Comparison of ENCODE assay signal across 18 mouse cellular contexts in genomic region chr2:90823781-90824180, GRCm38 (mm10). TPM values are rescaled to one million over a fixed set of nuclear protein-coding genes. Genes with fewer than 3 reads are reported as not detected.
A peak's percentile ranks its signal among the peaks of the same experiment; 100 is the strongest.
DNase-seq lines count a peak whose midpoint lies in the region; ATAC-seq and TF ChIP-seq lines count a peak whose summit lies in the region.
"Had no signal": no experiment of that assay in that cellular context is flagged by ENCODE, and none has a peak within 500 bp of the region (broad histone marks: within the 10 kb centered on the region; RNA-seq: fewer than 3 reads in every experiment).

No protein-coding gene starts in this region.

- H3K4me3 ChIP-seq in ES-E14 (ENCODE audit: insufficient read depth in 1 of 2, low read depth in 1 of 2, low read length in 2 of 2, poor library complexity in 1 of 2, severe bottlenecking in 1 of 2), result no peak overlapping the region
- no peak overlapping the region for H3K4me3 ChIP-seq in intestine, embryonic 15.5 days (replicated peaks)
- H3K4me3 ChIP-seq: limb, embryonic 13.5 days; megakaryocyte, embryonic 14.5 days; myocyte had no signal

- no peak for ATAC-seq in intestine, embryonic 15.5 days

- no peak overlapping the region for H3K4me2 ChIP-seq in intestine, embryonic 15.5 days (replicated peaks)
- H3K4me2 ChIP-seq: heart, embryonic 11.5 days; limb, embryonic 13.5 days had no signal

- in situ Hi-C loops in ES-E14 (cut with MboI; ENCODE audit: low sequenced_read_pairs in 2 of 2, unreplicated experiment in 2 of 2), result no loop called here

- H3K27me3 ChIP-seq in intestine, embryonic 15.5 days (replicated peaks), result no peaks in the 10 kb centered on the region
- H3K27me3 ChIP-seq: limb, embryonic 13.5 days had no signal

- no peaks in the 10 kb centered on the region for H3K9me3 ChIP-seq in ES-E14 (ENCODE audit: control insufficient read depth, insufficient read depth, low read depth, low read length)
- no peaks in the 10 kb centered on the region for H3K9me3 ChIP-seq in intestine, embryonic 15.5 days
- H3K9me3 ChIP-seq: limb, embryonic 13.5 days; megakaryocyte, embryonic 14.5 days had no signal

- no peaks in the 10 kb centered on the region for H3K36me3 ChIP-seq in ES-E14 (ENCODE audit: control insufficient read depth, insufficient read depth, low read length, poor library complexity, severe bottlenecking)
- H3K36me3 ChIP-seq in intestine, embryonic 15.5 days, result no peaks in the 10 kb centered on the region
- H3K36me3 ChIP-seq: limb, embryonic 13.5 days had no signal

- H3K9ac ChIP-seq in ES-E14 (ENCODE audit: insufficient read depth, low read depth, low read length, poor library complexity, severe bottlenecking), result no peak overlapping the region
- H3K9ac ChIP-seq in intestine, embryonic 15.5 days, result no peak overlapping the region
- H3K9ac ChIP-seq: limb, embryonic 13.5 days had no signal

- DNase-seq in heart, adult 11 months, result peak; percentile 36
- DNase-seq in heart, postnatal 4 days, result no peak
- DNase-seq in ES-E14 (ENCODE audit: low read depth, low spot score), result no peak
- DNase-seq in cerebellum, adult 11-12 months, result peak; percentile 98
- peak; percentile 65 for DNase-seq in layer of hippocampus, adult 11-12 months (ENCODE audit: low spot score)
- no peak for DNase-seq in spleen, postnatal 36 days (ENCODE audit: low spot score in 2 of 2)
- no peak for DNase-seq in urinary bladder, postnatal 36 days (ENCODE audit: low spot score in 2 of 2)
- DNase-seq: adrenal gland, adult 2 months; gastrocnemius, postnatal 10 days; kidney, postnatal 25 days; lung, adult 2 months had no signal

- WGBS in intestine, embryonic 15.5 days, result 87% methylated on average over 6 of the region's 6 CpGs

- H3K4me1 ChIP-seq in ES-E14 (ENCODE audit: control insufficient read depth in 2 of 2, insufficient read depth in 2 of 2, low read length in 2 of 2, poor library complexity in 1 of 2), result peaks cover 0 to 10% of the 10 kb centered on the region in 2 experiments; a peak in 2 of 4 replicates
- no peaks in the 10 kb centered on the region for H3K4me1 ChIP-seq in intestine, embryonic 15.5 days (replicated peaks)
- H3K4me1 ChIP-seq: limb, embryonic 13.5 days had no signal

- peak overlapping the region; percentile 42 for H3K27ac ChIP-seq in ES-E14 (ENCODE audit: insufficient read depth, low read depth, low read length, poor library complexity, severe bottlenecking)
- no peak overlapping the region for H3K27ac ChIP-seq in intestine, embryonic 15.5 days
- H3K27ac ChIP-seq: limb, embryonic 13.5 days had no signal

TF ChIP-seq in ES-E14, 5 proteins besides CTCF, POLR2A, EP300 and RAD21:
- TF ChIP-seq ZC3H11A (IDR thresholded peaks at IDR 0.05; ENCODE audit: borderline replicate concordance, low read depth, low read length) (no peak), ZNF384 (IDR thresholded peaks at IDR 0.05; ENCODE audit: low read depth, low read length) (no peak), HCFC1 (IDR thresholded peaks at IDR 0.05; ENCODE audit: borderline replicate concordance, insufficient read depth, low read length) (no peak), CHD2 (IDR thresholded peaks at IDR 0.05; ENCODE audit: low read depth, low read length) (no peak), MAFK (IDR thresholded peaks at IDR 0.05; ENCODE audit: insufficient read depth, low read depth, low read length) (no peak)

RNA-seq across cellular contexts. Expression of gene Mtch2, which starts 23.2 kb away (rescaled TPM):
- 100 to 1,000 TPM; 189 to 191 TPM for total RNA-seq in heart, postnatal 4 days (2021)
- 138 and 162 TPM in 2 replicates for total RNA-seq in ES-E14 (2012; rRNA removed)
- 332 and 357 TPM in 2 replicates for polyA plus RNA-seq in intestine, embryonic 15.5 days (2015; fragmentation: Nextera tagmentation; extraction: Ambion mirVana)

RNA-seq across cellular contexts. Expression of gene Agbl2, which starts 41.3 kb away (rescaled TPM):
- 1 to 10 TPM; 1.6 to 2.0 TPM for total RNA-seq in heart, postnatal 4 days (2021)
- total RNA-seq in ES-E14 (2012; rRNA removed), result 0.16 and 0.27 TPM in 2 replicates
- polyA plus RNA-seq in intestine, embryonic 15.5 days (2015; fragmentation: Nextera tagmentation; extraction: Ambion mirVana), result 0.44 and 0.57 TPM in 2 replicates
- total RNA-seq: common myeloid progenitor, adult 5-6 weeks had no signal
- polyA plus RNA-seq: C2C12, myocyte had no signal

Comparison
In these comparisons a context has a peak if more than half of its experiments do, and no peak if none do; other contexts are left out.
1. DNase-seq: peak in heart, adult 11 months (single experiment), cerebellum, adult 11-12 months (single experiment) and layer of hippocampus, adult 11-12 months (single experiment); none in heart, postnatal 4 days (single experiment), ES-E14 (single experiment), spleen, postnatal 36 days (0 of 2) and urinary bladder, postnatal 36 days (0 of 2).